Mouse (Mus musculus) embryonic facial prominence, embryonic 12.5 days (tissue): ENCODE measurements at regions not wholly inside any gene's neighbourhood (a gene's known extent, or its start where the extent isn't known, plus 50 kb on each side); places are given as distances from the start of the nearest gene placed in this dataset.

Experiments used
- ATAC-seq: fragments of 200-750 bp; cut with Nextera tagmentation; 2 replicates; pipeline ENCODE4 v1.8.0; 2017; ENCODE audit not compliant: insufficient number of reproducible peaks, insufficient read depth, low FRiP score, low TSS enrichment
- H3K27ac ChIP-seq: fragments of 300-500 bp; sonication (generic); 2 replicates; pipeline ENCODE4 v1.5.1; 2016; ENCODE audit warnings: mild to moderate bottlenecking
- H3K27me3 ChIP-seq: fragments of 300-500 bp; sonication (generic); 2 replicates; pipeline ENCODE4 v1.6.1; 2016; ENCODE audit warnings: mild to moderate bottlenecking, moderate library complexity
- H3K36me3 ChIP-seq: fragments of 300-500 bp; sonication (generic); 2 replicates; pipeline ENCODE4 v1.6.1; 2016; ENCODE audit warnings: mild to moderate bottlenecking
- H3K4me1 ChIP-seq: fragments of 300-500 bp; sonication (generic); 2 replicates; pipeline ENCODE4 v1.6.1; 2016
- H3K4me2 ChIP-seq: fragments of 300-500 bp; sonication (generic); replicated peaks from 2 replicates; pipeline ENCODE4 v1.6.1; 2016; ENCODE audit warnings: mild to moderate bottlenecking, moderate library complexity
- H3K4me3 ChIP-seq: fragments of 300-500 bp; sonication (generic); 2 replicates; pipeline ENCODE4 v1.5.1; 2016; ENCODE audit warnings: mild to moderate bottlenecking
- H3K9ac ChIP-seq: fragments of 300-500 bp; sonication (generic); 2 replicates; pipeline ENCODE4 v1.6.1; 2016; ENCODE audit warnings: mild to moderate bottlenecking, moderate library complexity
- H3K9me3 ChIP-seq: fragments of 300-500 bp; sonication (generic); 2 replicates; pipeline ENCODE4 v1.6.1; 2016; ENCODE audit warnings: mild to moderate bottlenecking, moderate library complexity
- WGBS: fragments of 180-500 bp; shearing (Covaris S2); methylation state at CpG from one replicate; pipeline ENCODE4 v1.1.7; 2016; 5-methylcytosine and 5-hydroxymethylcytosine counted together

DNA sequence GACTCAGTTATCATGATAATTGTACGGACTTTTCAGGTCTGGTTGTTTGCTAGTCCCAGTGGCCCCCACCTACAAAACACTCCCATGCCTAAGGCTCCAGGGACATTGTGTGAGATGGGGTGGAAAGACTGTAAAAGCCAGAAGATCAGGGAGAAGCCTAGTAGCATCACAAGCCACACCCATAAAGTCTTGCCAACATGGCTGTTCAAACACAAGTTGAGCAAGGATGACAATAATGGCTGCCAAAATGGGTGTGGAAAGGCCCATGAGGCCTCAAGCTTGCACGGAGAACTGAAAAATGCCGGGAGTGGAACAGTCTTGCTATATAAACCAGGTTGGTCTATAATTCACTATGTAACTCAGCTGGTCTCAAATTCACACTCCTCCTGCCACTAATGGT, 66.1 kb upstream of the Sash1 start:
- ATAC-seq, result no peak
- WGBS, result 91% methylated on average over 3 of the region's 3 CpGs

GRCm38 (mm10) chr10:8951236-8951825, 65.5 kb upstream of the Sash1 start:
- Histone ChIP-seq H3K27ac (no peak overlapping the region), H3K36me3 (no peaks in the 10 kb centered on the region), H3K4me2 (no peak overlapping the region), H3K9me3 (no peaks in the 10 kb centered on the region), H3K4me1 (peaks cover 10% of the 10 kb centered on the region; the same call in 1 of the 2 replicates), H3K9ac (no peak overlapping the region), H3K27me3 (no peaks in the 10 kb centered on the region), H3K4me3 (no peak overlapping the region)
- 76% methylated on average over 10 of the region's 10 CpGs for WGBS
- no peak for ATAC-seq

More for the DNA sequence above, 66.1 kb upstream of the Sash1 start:
- no peaks in the 10 kb centered on the region for H3K9me3 ChIP-seq
- no peak overlapping the region for H3K9ac ChIP-seq
- H3K27me3 ChIP-seq, result no peaks in the 10 kb centered on the region
- H3K27ac ChIP-seq, result no peak overlapping the region
- H3K4me3 ChIP-seq, result no peak overlapping the region
- H3K4me2 ChIP-seq, result no peak overlapping the region
- H3K36me3 ChIP-seq, result no peaks in the 10 kb centered on the region
- H3K4me1 ChIP-seq, result peaks cover 10% of the 10 kb centered on the region; the same call in 1 of the 2 replicates

- no peak for ATAC-seq
- no peak overlapping the region for H3K9ac ChIP-seq
- H3K27ac ChIP-seq, result no peak overlapping the region
- H3K4me2 ChIP-seq, result no peak overlapping the region
- peaks cover 5% of the 10 kb centered on the region; the same call in 1 of the 2 replicates for H3K4me1 ChIP-seq
- 74% methylated on average over 3 of the region's 3 CpGs for WGBS
- H3K27me3 ChIP-seq, result no peaks in the 10 kb centered on the region
- H3K4me3 ChIP-seq, result no peak overlapping the region
- H3K36me3 ChIP-seq, result no peaks in the 10 kb centered on the region
- no peaks in the 10 kb centered on the region for H3K9me3 ChIP-seq
Measured at GRCm38 (mm10) chr10:8948227-8948626, 62.4 kb upstream of the Sash1 start.

- H3K9me3 ChIP-seq, result no peaks in the 10 kb centered on the region
- no peaks in the 10 kb centered on the region for H3K27me3 ChIP-seq
- H3K9ac ChIP-seq, result no peak overlapping the region
- H3K36me3 ChIP-seq, result no peaks in the 10 kb centered on the region
- 0 out of 2 replicates have a peak, but pooled peaks have one; percentile 64 for ATAC-seq
- peak overlapping the region; percentile 52 for H3K27ac ChIP-seq
- H3K4me2 ChIP-seq, result peak overlapping the region; percentile 40
- H3K4me3 ChIP-seq, result 0 out of 2 replicates have a peak overlapping the region, but pooled peaks have one; percentile 14
- 28% methylated on average over 17 of the region's 17 CpGs for WGBS
- H3K4me1 ChIP-seq, result peaks cover 2% of the 10 kb centered on the region; the same call in 1 of the 2 replicates
Measured at GRCm38 (mm10) chr10:8945195-8945751, 59.4 kb upstream of the Sash1 start.

DNA sequence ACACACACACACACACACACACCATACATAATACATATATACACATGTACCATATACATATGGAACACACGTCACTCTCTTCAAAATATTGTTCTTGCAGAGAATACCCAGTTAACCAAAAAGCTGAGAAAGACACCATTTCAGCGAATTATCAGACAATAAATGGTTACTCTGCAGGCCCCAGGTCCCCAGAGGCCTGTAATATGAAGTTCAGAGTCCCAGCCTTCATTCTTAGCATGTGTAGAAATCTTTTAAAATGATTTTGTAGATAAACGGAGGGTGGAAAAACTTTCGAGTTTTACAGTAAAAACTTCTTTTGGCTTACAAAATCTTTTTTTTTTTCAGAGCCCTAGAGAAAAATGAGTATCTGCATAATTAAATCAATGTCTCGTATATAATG, 58.7 kb upstream of the Sash1 start:
- Histone ChIP-seq H3K27ac (no peak overlapping the region), H3K4me3 (no peak overlapping the region)

GRCm38 (mm10) chr10:8943698-8944097, 57.8 kb upstream of the Sash1 start:
- Histone ChIP-seq H3K27ac (no peak overlapping the region), H3K9ac (no peak overlapping the region), H3K27me3 (no peaks in the 10 kb centered on the region), H3K4me2 (no peak overlapping the region), H3K9me3 (no peaks in the 10 kb centered on the region), H3K36me3 (no peaks in the 10 kb centered on the region), H3K4me3 (no peak overlapping the region), H3K4me1 (peaks cover 2% of the 10 kb centered on the region; the same call in 1 of the 2 replicates)
- no peak for ATAC-seq
- WGBS, result 91% methylated on average over 6 of the region's 6 CpGs

More for the DNA sequence above, 58.7 kb upstream of the Sash1 start:
- Histone ChIP-seq H3K4me1 (peaks cover 2% of the 10 kb centered on the region; the same call in 1 of the 2 replicates), H3K4me2 (peak overlapping the region; percentile 40), H3K9ac (no peak overlapping the region), H3K27me3 (no peaks in the 10 kb centered on the region), H3K36me3 (no peaks in the 10 kb centered on the region), H3K9me3 (no peaks in the 10 kb centered on the region)
- whole genome bisulfite sequencing, result 54% methylated on average over 5 of the region's 5 CpGs
- no peak for ATAC-seq

GRCm38 (mm10) chr10:8942967-8943471, 57.1 kb upstream of the Sash1 start:
- Histone ChIP-seq H3K36me3 (no peaks in the 10 kb centered on the region), H3K27ac (no peak overlapping the region), H3K27me3 (no peaks in the 10 kb centered on the region), H3K4me2 (no peak overlapping the region), H3K9ac (no peak overlapping the region), H3K4me3 (no peak overlapping the region), H3K9me3 (no peaks in the 10 kb centered on the region), H3K4me1 (peaks cover 2% of the 10 kb centered on the region; the same call in 1 of the 2 replicates)
- ATAC-seq, result no peak
- 87% methylated on average over 6 of the region's 6 CpGs for WGBS

GRCm38 (mm10) chr10:8936369-8936768, 50.5 kb upstream of the Sash1 start:
- Histone ChIP-seq H3K4me1 (no peaks in the 10 kb centered on the region), H3K4me3 (no peak overlapping the region), H3K36me3 (no peaks in the 10 kb centered on the region), H3K9ac (no peak overlapping the region), H3K9me3 (no peaks in the 10 kb centered on the region), H3K27me3 (no peaks in the 10 kb centered on the region), H3K27ac (no peak overlapping the region), H3K4me2 (no peak overlapping the region)
- no peak for ATAC-seq
- 80% methylated on average over 4 of the region's 4 CpGs for WGBS
